Mouse (Mus musculus) MEL (cell line): Measurements from ENCODE around the gene 4931414P19Rik.

ENCODE experiments used
- BHLHE40 ChIP-seq: IDR thresholded peaks from 2 replicates; pipeline ENCODE4 v1.6.1; 2012; ENCODE audit warnings: low read depth, mild to moderate bottlenecking, inconsistent platforms, low read length, improper control_type of control experiment, borderline replicate concordance
- CTCF ChIP-seq, 3 experiments: IDR thresholded peaks in 2 of 3; conservative IDR thresholded peaks in 1 of 3; 2 replicates each; pipeline ENCODE4 v1.5.1; 2011 to 2012; ENCODE audit warnings: low read length in 3 of 3, low read depth in 2 of 3, mild to moderate bottlenecking in 2 of 3, improper control_type of control experiment in 1 of 3, inconsistent platforms in 1 of 3, mixed read lengths in 1 of 3, moderate library complexity in 1 of 3; ENCODE audit not compliant: control insufficient read depth in 1 of 3, insufficient read depth in 1 of 3, poor library complexity in 1 of 3, severe bottlenecking in 1 of 3
- ELF1 ChIP-seq: IDR thresholded peaks from 2 replicates; pipeline ENCODE4 v1.6.1; 2014; ENCODE audit warnings: low read depth, mild to moderate bottlenecking, inconsistent platforms, low read length, improper control_type of control experiment, moderate library complexity
- EP300 ChIP-seq, 2 experiments: IDR thresholded peaks; 2 replicates each; pipeline ENCODE4 v1.6.1; 2011; ENCODE audit warnings: improper control_type of control experiment in 2 of 2, low read length in 2 of 2, low read depth in 1 of 2, mild to moderate bottlenecking in 1 of 2
- KAT2A ChIP-seq: conservative IDR thresholded peaks from 2 replicates; pipeline ENCODE4 v1.6.1; 2012; ENCODE audit warnings: low read depth, low read length, improper control_type of control experiment, inconsistent platforms
- MAFK ChIP-seq: IDR thresholded peaks from 2 replicates; pipeline ENCODE4 v1.6.1; 2011; ENCODE audit warnings: low read depth, mild to moderate bottlenecking, low read length, improper control_type of control experiment, borderline replicate concordance
- MYC ChIP-seq: IDR thresholded peaks from 2 replicates; pipeline ENCODE4 v1.6.1; 2011; ENCODE audit warnings: low read depth, mild to moderate bottlenecking, low read length, improper control_type of control experiment, moderate library complexity
- POLR2A ChIP-seq, 2 experiments: IDR thresholded peaks; 2 replicates each; pipeline ENCODE4 v1.6.1; 2011 to 2012; ENCODE audit warnings: low read length in 2 of 2, mild to moderate bottlenecking in 2 of 2, control low read depth in 1 of 2, improper control_type of control experiment in 1 of 2, low read depth in 1 of 2, moderate library complexity in 1 of 2; ENCODE audit not compliant: control insufficient read depth in 1 of 2, insufficient read depth in 1 of 2, poor library complexity in 1 of 2
- POLR2AphosphoS2 ChIP-seq: IDR thresholded peaks from 2 replicates; pipeline ENCODE4 v1.6.1; 2011; ENCODE audit warnings: low read length, improper control_type of control experiment
- TAL1 ChIP-seq: IDR thresholded peaks from 2 replicates; pipeline ENCODE4 v1.6.1; 2012; ENCODE audit warnings: mild to moderate bottlenecking, inconsistent platforms, low read length, moderate library complexity, mixed read lengths
- TBP ChIP-seq: IDR thresholded peaks from 2 replicates; pipeline ENCODE4 v1.8.0; 2011; ENCODE audit warnings: low read depth, low read length, improper control_type of control experiment
- TCF12 ChIP-seq: IDR thresholded peaks from 2 replicates; pipeline ENCODE4 v1.6.1; 2014; ENCODE audit warnings: low read depth, mild to moderate bottlenecking, inconsistent platforms, low read length, improper control_type of control experiment, moderate library complexity
- USF1 ChIP-seq: IDR thresholded peaks from 2 replicates; pipeline ENCODE4 v1.6.1; 2014; ENCODE audit warnings: low read depth, mild to moderate bottlenecking, inconsistent platforms, low read length, improper control_type of control experiment, moderate library complexity
- ZKSCAN1 ChIP-seq: IDR thresholded peaks from 2 replicates; pipeline ENCODE4 v1.6.1; 2012; ENCODE audit warnings: low read depth, mild to moderate bottlenecking, inconsistent platforms, low read length, improper control_type of control experiment, moderate library complexity

DNA sequence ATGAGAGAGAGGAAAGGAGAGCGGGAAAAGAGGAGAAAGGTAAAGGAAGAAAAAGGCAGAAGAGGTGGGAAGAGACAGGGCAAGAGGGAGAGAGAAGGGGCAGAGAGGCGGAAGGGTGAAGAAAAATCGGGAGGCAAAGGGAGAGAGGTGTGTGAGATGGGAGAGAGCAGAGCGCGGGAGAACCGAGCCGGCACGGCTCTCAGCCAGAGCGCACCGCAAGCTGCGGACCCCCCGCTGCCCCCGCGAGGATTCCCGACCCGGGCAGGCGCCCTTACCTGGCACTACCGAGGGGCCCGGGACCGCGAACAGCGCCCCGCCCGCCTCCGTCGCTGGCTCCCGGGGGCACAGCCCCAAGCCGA is 35.1 kb upstream of the 4931414P19Rik start, which contains the start of gene Gm17606:
- TF ChIP-seq KAT2A (no peak), CTCF (IDR thresholded peaks at IDR 0.05 in 2 of 3, conservative IDR thresholded peaks at IDR 0.05 in 1 of 3; ENCODE audit: control insufficient read depth in 1 of 3, insufficient read depth in 1 of 3, low read depth in 2 of 3, low read length in 3 of 3, poor library complexity in 1 of 3, severe bottlenecking in 1 of 3) (no peak), MAFK (no peak), POLR2A (IDR thresholded peaks at IDR 0.05; ENCODE audit: control insufficient read depth in 1 of 2, insufficient read depth in 1 of 2, low read depth in 1 of 2, low read length in 2 of 2, poor library complexity in 1 of 2) (peak in 1 of 2 experiments; percentile 49; a peak in 1 of 4 replicates), TBP (no peak), ELF1 (no peak), BHLHE40 (no peak), EP300 (IDR thresholded peaks at IDR 0.05; ENCODE audit: low read depth in 1 of 2, low read length in 2 of 2) (no peak), TCF12 (no peak), USF1 (no peak), TAL1 (no peak), MYC (no peak), ZKSCAN1 (no peak), POLR2AphosphoS2 (no peak)
